Mouse (Mus musculus): ENCODE results near the gene Sctr. TPM values are rescaled to one million over a fixed set of nuclear protein-coding genes. Genes with fewer than 3 reads are reported as not detected.

Gene Sctr
- polyA plus RNA-seq, 1 experiment from 2014 or later = 0.76 TPM

- no peaks in the 10 kb centered on the region for H3K4me1 ChIP-seq (ENCODE audit: control insufficient read depth, insufficient read depth, low read depth, low read length)
- ATAC-seq = no peak
- WGBS = 84% methylated on average over 3 of the region's 3 CpGs
Observed at GRCm38 (mm10) chr1:120101227-120101609, 94.5 kb downstream of the Sctr start.

GRCm38 (mm10) chr1:120105556-120105959 is 98.9 kb downstream of the Sctr start:
- no peak overlapping the region for H3K9ac ChIP-seq (ENCODE audit: low read depth, low read length)
- no peaks in the 10 kb centered on the region for H3K27me3 ChIP-seq (replicated peaks; ENCODE audit: control insufficient read depth, insufficient read depth, low read length)
- no peak overlapping the region for H3K4me3 ChIP-seq (ENCODE audit: low read length)
- no peak for ATAC-seq
- H3K4me2 ChIP-seq (ENCODE audit: low read length) = no peak overlapping the region
- no peaks in the 10 kb centered on the region for H3K36me3 ChIP-seq (ENCODE audit: control insufficient read depth, insufficient read depth, low read length)
- no peak overlapping the region for H3K27ac ChIP-seq (ENCODE audit: low read depth, low read length)
- WGBS = 70% methylated on average over 5 of the region's 5 CpGs
- H3K9me3 ChIP-seq (ENCODE audit: control insufficient read depth, low read length) = no peaks in the 10 kb centered on the region
- no peaks in the 10 kb centered on the region for H3K4me1 ChIP-seq (ENCODE audit: control insufficient read depth, insufficient read depth, low read depth, low read length)

More at GRCm38 (mm10) chr1:120101227-120101609, 94.5 kb downstream of the Sctr start:
- Histone ChIP-seq H3K27me3 (replicated peaks; ENCODE audit: control insufficient read depth, insufficient read depth, low read length) (no peaks in the 10 kb centered on the region), H3K4me2 (ENCODE audit: low read length) (no peak overlapping the region), H3K27ac (ENCODE audit: low read depth, low read length) (no peak overlapping the region), H3K9me3 (ENCODE audit: control insufficient read depth, low read length) (no peaks in the 10 kb centered on the region), H3K4me3 (ENCODE audit: low read length) (no peak overlapping the region), H3K9ac (ENCODE audit: low read depth, low read length) (no peak overlapping the region), H3K36me3 (ENCODE audit: control insufficient read depth, insufficient read depth, low read length) (no peaks in the 10 kb centered on the region)

- H3K4me1 ChIP-seq (ENCODE audit: control insufficient read depth, insufficient read depth, low read depth, low read length) = no peaks in the 10 kb centered on the region; the same call in 1 of the 2 replicates
- WGBS = 87% methylated on average over 19 of the region's 19 CpGs
- no peak overlapping the region for H3K27ac ChIP-seq (ENCODE audit: low read depth, low read length)
- peaks cover 16% of the 10 kb centered on the region for H3K36me3 ChIP-seq (ENCODE audit: control insufficient read depth, insufficient read depth, low read length)
- peaks cover 4% of the 10 kb centered on the region for H3K9me3 ChIP-seq (ENCODE audit: control insufficient read depth, low read length)
- H3K4me3 ChIP-seq (ENCODE audit: low read length) = no peak overlapping the region
- no peak for ATAC-seq
- no peaks in the 10 kb centered on the region for H3K27me3 ChIP-seq (replicated peaks; ENCODE audit: control insufficient read depth, insufficient read depth, low read length)
- no peak overlapping the region for H3K9ac ChIP-seq (ENCODE audit: low read depth, low read length)
- H3K4me2 ChIP-seq (ENCODE audit: low read length) = no peak overlapping the region
Observed at GRCm38 (mm10) chr1:120109741-120110432, 103.2 kb downstream of the Sctr start.

DNA sequence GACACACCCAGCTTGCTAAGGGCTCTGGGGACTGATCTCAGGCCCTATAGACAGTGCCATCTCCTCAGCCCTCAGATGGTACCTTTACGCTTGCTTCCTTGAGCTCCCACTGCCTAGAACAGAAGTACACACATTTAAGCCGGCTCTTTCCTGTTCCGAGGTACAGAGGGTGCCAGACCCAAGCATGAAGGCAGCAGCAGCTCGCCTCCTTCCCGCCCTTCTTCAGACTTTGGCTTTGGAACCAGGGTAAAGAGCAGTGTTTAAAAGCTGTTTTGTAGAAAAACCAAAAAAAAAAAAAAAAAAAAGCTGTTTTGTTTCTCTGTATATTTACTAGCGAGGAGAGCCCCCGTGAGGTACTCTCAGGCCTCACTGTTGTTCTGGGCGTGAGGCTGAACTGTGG is 105.1 kb downstream of the Sctr start:
- Histone ChIP-seq H3K27ac (ENCODE audit: low read depth, low read length) (0 out of 2 replicates have a peak overlapping the region, but pooled peaks have one; percentile 34), H3K27me3 (replicated peaks; ENCODE audit: control insufficient read depth, insufficient read depth, low read length) (no peaks in the 10 kb centered on the region), H3K4me3 (ENCODE audit: low read length) (no peak overlapping the region), H3K9ac (ENCODE audit: low read depth, low read length) (no peak overlapping the region), H3K4me2 (ENCODE audit: low read length) (no peak overlapping the region), H3K4me1 (ENCODE audit: control insufficient read depth, insufficient read depth, low read depth, low read length) (no peaks in the 10 kb centered on the region; the same call in 1 of the 2 replicates), H3K36me3 (ENCODE audit: control insufficient read depth, insufficient read depth, low read length) (peaks cover 24% of the 10 kb centered on the region), H3K9me3 (ENCODE audit: control insufficient read depth, low read length) (peaks cover 4% of the 10 kb centered on the region)
- WGBS = 89% methylated on average over 8 of the region's 8 CpGs
- ATAC-seq = no peak

GRCm38 (mm10) chr1:120112251-120113187 is 105.8 kb downstream of the Sctr start:
- no peak for ATAC-seq
- Histone ChIP-seq H3K36me3 (ENCODE audit: control insufficient read depth, insufficient read depth, low read length) (peaks cover 24% of the 10 kb centered on the region), H3K4me3 (ENCODE audit: low read length) (no peak overlapping the region), H3K4me2 (ENCODE audit: low read length) (no peak overlapping the region), H3K4me1 (ENCODE audit: control insufficient read depth, insufficient read depth, low read depth, low read length) (no peaks in the 10 kb centered on the region; the same call in 1 of the 2 replicates), H3K9ac (ENCODE audit: low read depth, low read length) (no peak overlapping the region), H3K27ac (ENCODE audit: low read depth, low read length) (0 out of 2 replicates have a peak overlapping the region, but pooled peaks have one; percentile 34), H3K9me3 (ENCODE audit: control insufficient read depth, low read length) (peaks cover 4% of the 10 kb centered on the region), H3K27me3 (replicated peaks; ENCODE audit: control insufficient read depth, insufficient read depth, low read length) (no peaks in the 10 kb centered on the region)
- 95% methylated on average over 12 of the region's 12 CpGs for WGBS

Other genes starting within 250 kb of the Sctr start
- gene Ptpn4, start 169.3 kb upstream of the Sctr start, polyA plus RNA-seq (2015; fragmentation: Nextera tagmentation; extraction: Ambion mirVana) = 10.1 and 10.7 TPM in 2 replicates
- 6.6 and 8.3 TPM in 2 replicates for gene Tmem177, start 93.7 kb upstream of the Sctr start, polyA plus RNA-seq (2015; fragmentation: Nextera tagmentation; extraction: Ambion mirVana)
- gene Cfap221, start 9.7 kb upstream of the Sctr start, polyA plus RNA-seq (2015; fragmentation: Nextera tagmentation; extraction: Ambion mirVana) = 0.29 and 0.34 TPM in 2 replicates
- gene Tmem37, start 67.2 kb downstream of the Sctr start, polyA plus RNA-seq (2015; fragmentation: Nextera tagmentation; extraction: Ambion mirVana) = 7.7 and 10.1 TPM in 2 replicates
- 1,503 and 1,756 TPM in 2 replicates for gene Dbi, start 114.2 kb downstream of the Sctr start, polyA plus RNA-seq (2015; fragmentation: Nextera tagmentation; extraction: Ambion mirVana)
- gene 3110009E18Rik, start 114.3 kb downstream of the Sctr start, polyA plus RNA-seq (2015; fragmentation: Nextera tagmentation; extraction: Ambion mirVana) = 9.3 and 13.3 TPM in 2 replicates